Mouse (Mus musculus) Patski (cell line): ENCODE results near the gene Alox5ap. TPM values are rescaled to one million over a fixed set of nuclear protein-coding genes. Genes with fewer than 3 reads are reported as not detected.
A peak's percentile ranks its signal among the peaks of the same experiment; 100 is the strongest.

Experiments
- ATAC-seq: fragments of 100-300 bp; one replicate; pipeline ENCODE4 v1.8.0; 2021
- CTCF ChIA-PET: fragments of 350-600 bp; sonication (Branson Sonifier 250); formaldehyde crosslinking; loops from one replicate; lab custom pipeline; 2022; ENCODE audit warnings: inconsistent platforms; lab: Charles Lee
- POLR2A ChIA-PET: fragments of 350-600 bp; sonication (Branson Sonifier 250); formaldehyde crosslinking; loops from one replicate; lab custom pipeline; 2022; ENCODE audit warnings: antibody characterized with exemption, inconsistent platforms; lab: Charles Lee
- DNase-seq: peaks from one replicate; pipeline ENCODE4 v3.0.0-alpha.2; 2011; ENCODE audit warnings: low read depth, low spot score
- H3K27me3 ChIP-seq: fragments of 371-371 bp; one replicate; pipeline ENCODE4 v1.5.1; 2021
- CTCF ChIP-seq: fragments of 100-300 bp; IDR thresholded peaks from one replicate; pipeline ENCODE4 v1.5.1; 2021
- in situ Hi-C: fragments of 300-500 bp; cut with MboI; formaldehyde crosslinking; loops from 3 replicates; pipeline ENCODE4 v1.11.1; 2018; ENCODE audit warnings: low pct_unique_long_range_greater_than_20kb, mixed read lengths
- polyA plus RNA-seq: library from polyadenylated mRNA; unstranded; gene quantifications from one replicate; pipeline ENCODE4 v1.2.3, GENCODE M21; 2021

Gene Alox5ap
- polyA plus RNA-seq, 1 experiment from 2014 or later, result 0.64 TPM

- H3K27me3 ChIP-seq, result no peaks in the 10 kb centered on the region
- in situ Hi-C loops, result no loop called here
- ChIA-PET POLR2A (no interaction called here), CTCF (no interaction called here)
- no peak for TF ChIP-seq CTCF
- DNase-seq, result no peak
- no peak for ATAC-seq
Observed at GRCm38 (mm10) chr5:149312884-149313652, 48.5 kb downstream of the Alox5ap start.

GRCm38 (mm10) chr5:149314514-149315081 lies 50.0 kb downstream of the Alox5ap start:
- ATAC-seq (no peak), DNase-seq (no peak)
- no peak for TF ChIP-seq CTCF
- POLR2A ChIA-PET, result no interaction called here
- in situ Hi-C loops, result no loop called here
- CTCF ChIA-PET, result interaction anchor here (0.9 to 1.9 kb wide), 4 partner anchors 9 to 61 kb away, joined by 3 to 8 read pairs (median 5); no protein-coding TSS in a partner anchor
- no peaks in the 10 kb centered on the region for H3K27me3 ChIP-seq

- in situ Hi-C loops, result no loop called here
- no peaks in the 10 kb centered on the region for H3K27me3 ChIP-seq
- no peak for TF ChIP-seq CTCF
- ChIA-PET POLR2A (no interaction called here), CTCF (interaction anchor here (1.0 kb wide), 1 partner anchor 21 kb away, joined by 3 read pairs; no protein-coding TSS in a partner anchor)
- DNase-seq, result no peak
- ATAC-seq, result no peak
Observed at GRCm38 (mm10) chr5:149316926-149317325, 52.4 kb downstream of the Alox5ap start.

- POLR2A ChIA-PET, result interaction anchor here (0.9 kb wide), 1 partner anchor 23 kb away, joined by 6 read pairs; no protein-coding TSS in a partner anchor
- DNase-seq, result no peak
- TF ChIP-seq CTCF, result no peak
- no peaks in the 10 kb centered on the region for H3K27me3 ChIP-seq
- in situ Hi-C loops, result no loop called here
- CTCF ChIA-PET, result interaction anchor here (0.7 to 1.5 kb wide), 3 partner anchors 16 to 55 kb away, joined by 3 to 4 read pairs (median 3); no protein-coding TSS in a partner anchor
- ATAC-seq, result no peak
Observed at GRCm38 (mm10) chr5:149319874-149320323, 55.3 kb downstream of the Alox5ap start.

GRCm38 (mm10) chr5:149320534-149321482 lies 56.2 kb downstream of the Alox5ap start:
- TF ChIP-seq CTCF, result no peak
- in situ Hi-C loops, result no loop called here
- CTCF ChIA-PET, result interaction anchor here (0.8 to 1.5 kb wide), 3 partner anchors 8 to 55 kb away, joined by 3 to 4 read pairs (median 3); no protein-coding TSS in a partner anchor
- POLR2A ChIA-PET, result interaction anchor here (0.9 kb wide), 1 partner anchor 24 kb away, joined by 6 read pairs; no protein-coding TSS in a partner anchor
- DNase-seq (no peak), ATAC-seq (peak; percentile 58)
- no peaks in the 10 kb centered on the region for H3K27me3 ChIP-seq

- ChIA-PET POLR2A (interaction anchor here (0.6 to 0.8 kb wide), 3 partner anchors 11 to 41 kb away, joined by 3 to 14 read pairs (median 6); no protein-coding TSS in a partner anchor), CTCF (interaction anchor here (0.8 kb wide), 1 partner anchor 36 kb away, joined by 3 read pairs; no protein-coding TSS in a partner anchor)
- ATAC-seq (peak; percentile 42), DNase-seq (no peak)
- no peaks in the 10 kb centered on the region for H3K27me3 ChIP-seq
- no peak for TF ChIP-seq CTCF
- in situ Hi-C loops, result no loop called here
Observed at GRCm38 (mm10) chr5:149321909-149322841, 57.6 kb downstream of the Alox5ap start.

- ChIA-PET POLR2A (no interaction called here), CTCF (interaction anchor here (0.7 to 2.3 kb wide), 2 partner anchors 8 to 45 kb away, joined by 3 to 6 read pairs; no protein-coding TSS in a partner anchor)
- in situ Hi-C loops, result no loop called here
- peak; percentile 22 for ATAC-seq
- H3K27me3 ChIP-seq, result no peaks in the 10 kb centered on the region
- DNase-seq, result no peak
- TF ChIP-seq CTCF, result no peak
Observed at GRCm38 (mm10) chr5:149322938-149323553, 58.5 kb downstream of the Alox5ap start.

- TF ChIP-seq CTCF, result no peak
- no peaks in the 10 kb centered on the region for H3K27me3 ChIP-seq
- ChIA-PET POLR2A (interaction anchor here (0.6 kb wide), 1 partner anchor 332 kb away, joined by 5 read pairs; no protein-coding TSS in a partner anchor), CTCF (interaction anchor here (2.3 kb wide), 1 partner anchor 10 kb away, joined by 6 read pairs; no protein-coding TSS in a partner anchor)
- DNase-seq (no peak), ATAC-seq (no peak)
- in situ Hi-C loops, result loop anchor here (25.0 kb wide), 1 partner anchor 262 kb away; no protein-coding TSS in a partner anchor
Observed at GRCm38 (mm10) chr5:149324739-149325138, 60.2 kb downstream of the Alox5ap start.
